Mouse (Mus musculus) MEL (cell line): ENCODE measurements at regions not wholly inside any gene's neighbourhood (a gene's known extent, or its start where the extent isn't known, plus 50 kb on each side); places are given as distances from the start of the nearest gene placed in this dataset.

Experiments used
- DNase-seq: peaks from one replicate; pipeline ENCODE4 v3.0.0; 2011; ENCODE audit warnings: low read depth, low spot score
- H3K27ac ChIP-seq: 2 replicates; pipeline ENCODE4 v1.5.1; 2012; ENCODE audit warnings: low read depth, mild to moderate bottlenecking, control low read depth, low read length, moderate library complexity; ENCODE audit not compliant: control insufficient read depth
- H3K27me3 ChIP-seq, 2 experiments: fragments of 150-350 bp in 1 of 2; sonication (generic) in 1 of 2; 2 replicates each; pipeline ENCODE4 v1.6.1; 2012; ENCODE audit warnings: low read length in 2 of 2, mild to moderate bottlenecking in 2 of 2, improper control_type of control experiment in 1 of 2, moderate library complexity in 1 of 2; ENCODE audit not compliant: insufficient read depth in 2 of 2, control insufficient read depth in 1 of 2
- H3K36me3 ChIP-seq, 2 experiments: 2 replicates each; pipeline ENCODE4 v1.6.1; 2012 to 2014; ENCODE audit warnings: low read length in 2 of 2, improper control_type of control experiment in 1 of 2, inconsistent platforms in 1 of 2, mild to moderate bottlenecking in 1 of 2; ENCODE audit not compliant: insufficient read depth in 2 of 2, control insufficient read depth in 1 of 2
- H3K4me1 ChIP-seq, 2 experiments: fragments of 150-350 bp in 1 of 2; sonication (generic) in 1 of 2; 2 replicates each; pipeline ENCODE4 v1.6.1; 2012; ENCODE audit warnings: low read length in 2 of 2, improper control_type of control experiment in 1 of 2, mild to moderate bottlenecking in 1 of 2; ENCODE audit not compliant: insufficient read depth in 2 of 2, control insufficient read depth in 1 of 2
- H3K4me3 ChIP-seq, 2 experiments: fragments of 150-350 bp in 1 of 2; sonication (generic) in 1 of 2; 2 replicates each; pipeline ENCODE4 v1.5.1; 2012; ENCODE audit warnings: low read depth in 2 of 2, low read length in 2 of 2, mild to moderate bottlenecking in 2 of 2, moderate library complexity in 2 of 2, control low read depth in 1 of 2, improper control_type of control experiment in 1 of 2; ENCODE audit not compliant: control insufficient read depth in 1 of 2, insufficient read depth in 1 of 2
- H3K79me2 ChIP-seq: 2 replicates; pipeline ENCODE4 v1.6.1; 2012; ENCODE audit warnings: mild to moderate bottlenecking, low read length, moderate library complexity; ENCODE audit not compliant: control insufficient read depth, poor library complexity, insufficient read depth
- H3K9ac ChIP-seq: 2 replicates; pipeline ENCODE4 v1.6.1; 2012; ENCODE audit warnings: low read depth, mild to moderate bottlenecking, control low read depth, low read length, moderate library complexity; ENCODE audit not compliant: control insufficient read depth, poor library complexity, severe bottlenecking
- H3K9me3 ChIP-seq: fragments of 150-350 bp; sonication (generic); replicated peaks from 2 replicates; pipeline ENCODE4 v1.6.1; 2012; ENCODE audit warnings: mild to moderate bottlenecking, low read length, improper control_type of control experiment, moderate library complexity; ENCODE audit not compliant: insufficient read depth
- CTCF ChIP-seq, 3 experiments: IDR thresholded peaks in 2 of 3; conservative IDR thresholded peaks in 1 of 3; 2 replicates each; pipeline ENCODE4 v1.5.1; 2011 to 2012; ENCODE audit warnings: low read length in 3 of 3, low read depth in 2 of 3, mild to moderate bottlenecking in 2 of 3, improper control_type of control experiment in 1 of 3, inconsistent platforms in 1 of 3, mixed read lengths in 1 of 3, moderate library complexity in 1 of 3; ENCODE audit not compliant: control insufficient read depth in 1 of 3, insufficient read depth in 1 of 3, poor library complexity in 1 of 3, severe bottlenecking in 1 of 3
- ELF1 ChIP-seq: IDR thresholded peaks from 2 replicates; pipeline ENCODE4 v1.6.1; 2014; ENCODE audit warnings: low read depth, mild to moderate bottlenecking, inconsistent platforms, low read length, improper control_type of control experiment, moderate library complexity
- EP300 ChIP-seq, 2 experiments: IDR thresholded peaks; 2 replicates each; pipeline ENCODE4 v1.6.1; 2011; ENCODE audit warnings: improper control_type of control experiment in 2 of 2, low read length in 2 of 2, low read depth in 1 of 2, mild to moderate bottlenecking in 1 of 2
- GATA1 ChIP-seq: IDR thresholded peaks from 2 replicates; pipeline ENCODE4 v1.6.1; 2011; ENCODE audit warnings: low read depth, low read length, improper control_type of control experiment
- HCFC1 ChIP-seq: IDR thresholded peaks from 2 replicates; pipeline ENCODE4 v1.6.1; 2012; ENCODE audit warnings: low read depth, mild to moderate bottlenecking, inconsistent platforms, low read length, improper control_type of control experiment, moderate library complexity
- JUND ChIP-seq: IDR thresholded peaks from 2 replicates; pipeline ENCODE4 v1.6.1; 2011; ENCODE audit warnings: low read depth, mild to moderate bottlenecking, improper control_type of control experiment, low read length
- KAT2A ChIP-seq: conservative IDR thresholded peaks from 2 replicates; pipeline ENCODE4 v1.6.1; 2012; ENCODE audit warnings: low read depth, low read length, improper control_type of control experiment, inconsistent platforms
- MAX ChIP-seq: IDR thresholded peaks from 2 replicates; pipeline ENCODE4 v1.6.1; 2011; ENCODE audit warnings: low read length, improper control_type of control experiment
- MAZ ChIP-seq: IDR thresholded peaks from 2 replicates; pipeline ENCODE4 v1.6.1; 2012; ENCODE audit warnings: low read depth, mild to moderate bottlenecking, inconsistent platforms, low read length, improper control_type of control experiment
- MXI1 ChIP-seq: IDR thresholded peaks from 2 replicates; pipeline ENCODE4 v1.6.1; 2011; ENCODE audit warnings: mild to moderate bottlenecking, low read depth, low read length, improper control_type of control experiment
- MYB ChIP-seq: IDR thresholded peaks from 2 replicates; pipeline ENCODE4 v1.6.1; 2011; ENCODE audit warnings: mild to moderate bottlenecking, low read depth, low read length, improper control_type of control experiment
- NELFE ChIP-seq: IDR thresholded peaks from 2 replicates; pipeline ENCODE4 v1.6.1; 2011; ENCODE audit warnings: low read depth, low read length, improper control_type of control experiment
- POLR2A ChIP-seq, 2 experiments: IDR thresholded peaks; 2 replicates each; pipeline ENCODE4 v1.6.1; 2011 to 2012; ENCODE audit warnings: low read length in 2 of 2, mild to moderate bottlenecking in 2 of 2, control low read depth in 1 of 2, improper control_type of control experiment in 1 of 2, low read depth in 1 of 2, moderate library complexity in 1 of 2; ENCODE audit not compliant: control insufficient read depth in 1 of 2, insufficient read depth in 1 of 2, poor library complexity in 1 of 2
- POLR2AphosphoS2 ChIP-seq: IDR thresholded peaks from 2 replicates; pipeline ENCODE4 v1.6.1; 2011; ENCODE audit warnings: low read length, improper control_type of control experiment
- SIN3A ChIP-seq: IDR thresholded peaks from 2 replicates; pipeline ENCODE4 v1.6.1; 2012; ENCODE audit warnings: low read length, improper control_type of control experiment, inconsistent platforms
- USF1 ChIP-seq: IDR thresholded peaks from 2 replicates; pipeline ENCODE4 v1.6.1; 2014; ENCODE audit warnings: low read depth, mild to moderate bottlenecking, inconsistent platforms, low read length, improper control_type of control experiment, moderate library complexity
- USF2 ChIP-seq, 2 experiments: IDR thresholded peaks; 2 replicates each; pipeline ENCODE4 v1.6.1; 2011 to 2012; ENCODE audit warnings: improper control_type of control experiment in 2 of 2, low read length in 2 of 2, borderline replicate concordance in 1 of 2, inconsistent platforms in 1 of 2, low read depth in 1 of 2, mild to moderate bottlenecking in 1 of 2; ENCODE audit not compliant: insufficient read depth in 1 of 2
- ZC3H11A ChIP-seq: IDR thresholded peaks from 2 replicates; pipeline ENCODE4 v1.6.1; 2012; ENCODE audit warnings: low read depth, mild to moderate bottlenecking, inconsistent platforms, low read length, improper control_type of control experiment
- ZKSCAN1 ChIP-seq: IDR thresholded peaks from 2 replicates; pipeline ENCODE4 v1.6.1; 2012; ENCODE audit warnings: low read depth, mild to moderate bottlenecking, inconsistent platforms, low read length, improper control_type of control experiment, moderate library complexity
- ZMIZ1 ChIP-seq: IDR thresholded peaks from 2 replicates; pipeline ENCODE4 v1.6.1; 2012; ENCODE audit warnings: low read depth, mild to moderate bottlenecking, inconsistent platforms, low read length, improper control_type of control experiment, moderate library complexity

DNA sequence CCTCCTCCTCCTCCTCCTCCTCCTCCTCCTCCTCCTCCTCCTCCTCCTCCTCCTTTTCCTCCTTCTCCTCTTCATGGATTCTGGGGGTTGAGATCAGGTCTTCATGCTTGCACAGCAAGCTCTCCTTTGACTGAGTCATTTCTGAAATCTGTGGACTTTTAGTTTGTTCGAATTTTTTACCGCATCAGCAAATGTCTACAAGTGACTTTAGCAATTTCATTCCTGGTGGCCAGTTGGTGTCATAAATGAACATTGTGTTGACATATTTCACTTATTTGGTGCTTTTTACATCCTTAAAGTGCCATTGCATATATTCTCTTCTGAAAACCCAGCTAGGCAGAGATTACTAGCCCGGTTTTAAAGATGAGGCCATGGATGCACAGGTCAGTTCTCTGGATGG is 173.0 kb upstream of the Cxcr4 start:
- H3K27me3 ChIP-seq, result no peaks in the 10 kb centered on the region
- no peaks in the 10 kb centered on the region for H3K36me3 ChIP-seq
- DNase-seq, result no peak
- TF ChIP-seq HCFC1 (no peak), SIN3A (no peak), NELFE (no peak), GATA1 (no peak), EP300 (IDR thresholded peaks at IDR 0.05; ENCODE audit: low read depth in 1 of 2, low read length in 2 of 2) (no peak), MAX (no peak), ELF1 (no peak), MXI1 (no peak), ZMIZ1 (no peak), POLR2A (IDR thresholded peaks at IDR 0.05; ENCODE audit: control insufficient read depth in 1 of 2, insufficient read depth in 1 of 2, low read depth in 1 of 2, low read length in 2 of 2, poor library complexity in 1 of 2) (no peak), MAZ (no peak), ZC3H11A (no peak), CTCF (IDR thresholded peaks at IDR 0.05 in 2 of 3, conservative IDR thresholded peaks at IDR 0.05 in 1 of 3; ENCODE audit: control insufficient read depth in 1 of 3, insufficient read depth in 1 of 3, low read depth in 2 of 3, low read length in 3 of 3, poor library complexity in 1 of 3, severe bottlenecking in 1 of 3) (no peak), USF2 (IDR thresholded peaks at IDR 0.05; ENCODE audit: borderline replicate concordance in 1 of 2, insufficient read depth in 1 of 2, low read depth in 1 of 2, low read length in 2 of 2) (no peak), KAT2A (no peak)
- H3K79me2 ChIP-seq, result no peaks in the 10 kb centered on the region
- no peaks in the 10 kb centered on the region for H3K4me1 ChIP-seq
- no peak overlapping the region for H3K27ac ChIP-seq
- no peak overlapping the region for H3K9ac ChIP-seq
- H3K9me3 ChIP-seq, result no peaks in the 10 kb centered on the region
- H3K4me3 ChIP-seq, result no peak overlapping the region

DNA sequence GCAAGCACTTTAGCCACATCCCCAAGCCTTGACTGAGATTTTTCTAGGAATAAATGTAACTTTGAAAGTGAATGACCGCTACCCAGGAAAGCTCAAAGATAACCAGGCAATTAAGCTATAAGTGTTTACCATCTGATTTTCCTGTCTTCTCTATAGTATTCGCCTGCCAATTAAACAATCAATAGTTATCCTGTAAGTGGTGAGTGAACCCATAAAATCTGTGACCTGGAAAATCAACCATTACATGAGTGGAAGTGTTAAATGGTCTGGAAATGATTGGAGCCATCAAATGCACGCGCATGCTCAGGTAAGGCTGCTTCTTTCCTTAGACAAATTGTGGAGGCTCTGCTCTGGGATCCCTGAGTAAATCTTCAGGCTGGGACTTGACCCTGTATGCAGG is 170.8 kb upstream of the Cxcr4 start:
- no peak for DNase-seq
- Histone ChIP-seq H3K36me3 (no peaks in the 10 kb centered on the region), H3K9me3 (no peaks in the 10 kb centered on the region), H3K79me2 (no peaks in the 10 kb centered on the region), H3K9ac (no peak overlapping the region), H3K4me3 (no peak overlapping the region)
- TF ChIP-seq NELFE, result no peak
- no peak for TF ChIP-seq ZMIZ1
- no peak for TF ChIP-seq ZC3H11A
- TF ChIP-seq, all 39 proteins: peak for 0
- Histone ChIP-seq H3K27ac (no peak overlapping the region), H3K27me3 (no peaks in the 10 kb centered on the region), H3K4me1 (no peaks in the 10 kb centered on the region)

DNA sequence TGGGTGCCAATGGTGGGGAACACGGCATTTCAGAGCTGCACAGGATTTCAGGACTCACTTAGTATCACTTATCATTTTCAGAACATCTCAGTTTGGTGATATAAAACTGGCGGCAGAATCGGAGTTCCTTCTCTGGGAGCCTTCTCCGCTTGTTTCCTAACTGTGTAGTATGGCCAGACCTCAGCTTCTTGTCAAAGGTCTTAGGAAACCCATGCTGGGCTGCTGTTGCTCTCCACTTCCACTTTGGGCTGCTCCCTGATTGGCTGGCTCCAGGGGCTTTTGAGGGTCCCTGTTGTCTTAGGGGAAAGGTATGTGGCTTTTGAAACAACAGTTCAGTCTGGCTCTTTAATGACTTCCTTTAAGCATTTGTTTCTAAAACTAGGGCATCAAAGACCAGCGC is 170.0 kb upstream of the Cxcr4 start:
- no peak overlapping the region for H3K9ac ChIP-seq
- H3K9me3 ChIP-seq, result no peaks in the 10 kb centered on the region
- TF ChIP-seq GATA1, result no peak
- no peak for TF ChIP-seq USF1
- TF ChIP-seq ELF1, result no peak
- no peak for TF ChIP-seq JUND
- no peak for TF ChIP-seq HCFC1
- TF ChIP-seq MAZ, result no peak
- TF ChIP-seq POLR2AphosphoS2, result no peak
- no peak for TF ChIP-seq ZMIZ1
- TF ChIP-seq MYB, result no peak
- TF ChIP-seq KAT2A, result no peak
- no peak for TF ChIP-seq ZKSCAN1
- TF ChIP-seq CTCF (IDR thresholded peaks at IDR 0.05 in 2 of 3, conservative IDR thresholded peaks at IDR 0.05 in 1 of 3; ENCODE audit: control insufficient read depth in 1 of 3, insufficient read depth in 1 of 3, low read depth in 2 of 3, low read length in 3 of 3, poor library complexity in 1 of 3, severe bottlenecking in 1 of 3), result no peak
- no peaks in the 10 kb centered on the region for H3K27me3 ChIP-seq
- no peak for DNase-seq
- H3K36me3 ChIP-seq, result no peaks in the 10 kb centered on the region
- no peak overlapping the region for H3K4me3 ChIP-seq
- H3K79me2 ChIP-seq, result no peaks in the 10 kb centered on the region
- no peak overlapping the region for H3K27ac ChIP-seq
- no peaks in the 10 kb centered on the region for H3K4me1 ChIP-seq
